Mouse (Mus musculus) forelimb bud, embryonic 11.5 days (tissue): Measurements from ENCODE around the gene Add3.

Experiments used
- DNase-seq: peaks from one replicate; pipeline ENCODE4 v3.0.0-alpha.2; 2012; ENCODE audit warnings: low read depth, low spot score

Gene Add3

DNA sequence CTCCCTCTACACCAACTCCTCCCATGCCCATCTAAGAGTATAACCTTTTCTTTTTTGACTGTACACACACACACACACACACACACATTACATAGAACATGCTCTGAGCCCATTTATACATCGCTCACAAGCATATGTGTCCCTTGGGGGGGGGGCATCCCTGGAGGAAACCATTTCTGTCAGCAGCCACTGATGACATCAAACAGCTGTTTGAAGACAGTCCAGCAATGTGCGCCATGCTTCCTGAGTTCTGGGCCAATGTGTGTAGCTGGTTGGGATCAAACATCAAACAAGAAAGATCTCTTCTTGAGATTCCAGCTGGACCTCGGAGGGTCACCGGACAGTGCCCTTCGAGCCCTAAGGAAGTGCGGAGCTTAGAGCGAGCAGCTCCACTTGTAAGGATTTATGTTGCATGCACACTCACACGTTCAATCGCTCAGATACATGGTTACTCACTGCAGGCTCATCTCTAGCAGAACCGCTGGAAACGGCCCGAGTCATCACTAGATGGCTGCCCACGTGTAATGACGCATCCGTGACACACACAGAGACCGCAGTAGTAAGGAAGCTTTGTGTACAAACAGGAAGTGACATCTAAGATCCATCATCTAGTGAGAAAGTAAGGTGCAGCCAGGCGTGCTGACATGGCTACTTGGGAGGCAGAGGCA, 132.9 kb downstream of the Add3 start:
- no peak for DNase-seq

DNA sequence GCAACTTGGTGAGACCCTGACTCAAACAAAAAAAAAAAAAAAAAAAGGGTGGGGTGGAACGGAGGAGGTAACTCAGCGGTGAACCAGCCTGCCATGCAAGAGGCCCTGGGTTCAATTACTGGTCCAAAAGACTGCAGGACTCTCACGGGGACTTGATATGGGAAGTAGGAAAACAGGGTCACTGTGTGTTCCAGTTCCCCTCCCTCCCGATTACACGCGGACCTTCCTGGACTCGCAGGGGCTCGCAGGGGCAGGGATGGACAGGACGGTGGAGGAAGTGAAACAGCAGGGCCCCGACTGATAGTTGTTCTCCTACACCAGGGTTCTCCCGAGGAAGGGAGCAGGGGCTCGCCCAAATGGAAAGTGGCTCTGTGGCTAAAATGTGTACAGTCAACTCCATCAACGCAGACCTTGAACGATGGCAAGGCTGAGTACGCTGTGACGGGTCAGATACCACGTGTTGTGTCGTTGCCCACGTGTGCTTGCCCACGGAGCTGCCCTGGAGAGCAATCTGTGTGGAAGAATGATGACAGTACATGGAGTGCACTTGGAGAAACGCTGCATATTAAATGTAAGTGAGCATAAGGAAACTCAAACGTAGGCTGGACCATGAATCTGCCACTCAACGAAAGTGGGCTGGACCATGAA, 133.7 kb downstream of the Add3 start:
- no peak for DNase-seq

DNA sequence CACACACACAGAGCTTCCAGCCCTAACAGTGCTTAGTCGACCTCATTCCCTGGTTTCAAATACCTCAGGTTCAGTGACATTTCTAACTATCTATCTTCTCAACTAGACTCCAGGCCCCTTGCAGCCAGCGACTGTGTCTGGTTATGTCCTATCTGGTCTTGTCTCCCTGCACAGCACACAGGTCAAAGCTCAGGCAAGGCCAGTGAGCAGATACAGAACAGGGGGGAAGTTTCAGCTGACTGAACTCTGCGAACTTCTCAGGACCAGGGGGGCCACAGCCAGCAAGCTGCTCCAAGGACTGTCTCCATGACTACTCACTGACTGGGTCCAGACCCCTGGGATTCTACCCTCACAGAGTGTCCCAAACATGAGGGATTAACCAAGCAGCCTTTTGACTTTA, 135.0 kb downstream of the Add3 start:
- DNase-seq = no peak

DNA sequence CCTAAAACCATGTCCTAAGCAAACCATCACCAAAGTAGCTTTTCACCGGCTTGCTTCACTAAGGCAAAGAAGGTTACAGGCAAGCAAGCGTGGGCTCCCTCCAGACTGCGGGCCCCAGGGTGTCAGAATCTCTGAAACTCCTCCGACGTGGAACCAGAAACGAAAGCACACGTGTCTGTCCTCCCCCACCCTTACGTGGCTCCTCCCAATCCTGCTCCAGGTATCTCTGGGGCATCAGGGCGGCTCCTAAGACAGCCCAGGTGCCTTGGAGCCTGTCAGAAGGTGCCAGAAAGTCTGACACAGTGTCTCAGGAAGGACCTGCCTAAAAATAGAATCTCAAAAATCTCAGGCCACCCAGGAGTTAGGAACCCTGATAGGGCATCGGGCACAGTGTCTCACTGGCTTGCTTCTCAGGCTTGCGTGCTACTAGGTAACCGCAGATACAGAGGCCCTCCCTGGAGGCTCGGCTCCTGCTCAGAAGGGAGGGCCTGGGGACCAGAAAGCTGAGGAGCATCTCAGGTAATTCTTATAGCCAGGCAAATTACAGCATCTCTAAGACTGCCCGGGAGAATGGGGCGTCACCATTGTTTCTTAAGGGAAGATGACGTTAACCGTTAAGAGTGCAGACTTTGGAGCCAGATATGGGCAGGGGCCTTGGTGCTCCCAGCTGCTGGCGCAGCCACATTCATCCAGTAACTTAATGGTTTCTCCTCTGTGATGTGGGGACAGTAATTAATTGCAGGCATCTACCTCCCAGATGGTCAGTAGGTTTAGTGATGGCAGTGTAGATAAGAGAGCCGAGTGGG, 136.9 kb downstream of the Add3 start:
- no peak for DNase-seq

DNA sequence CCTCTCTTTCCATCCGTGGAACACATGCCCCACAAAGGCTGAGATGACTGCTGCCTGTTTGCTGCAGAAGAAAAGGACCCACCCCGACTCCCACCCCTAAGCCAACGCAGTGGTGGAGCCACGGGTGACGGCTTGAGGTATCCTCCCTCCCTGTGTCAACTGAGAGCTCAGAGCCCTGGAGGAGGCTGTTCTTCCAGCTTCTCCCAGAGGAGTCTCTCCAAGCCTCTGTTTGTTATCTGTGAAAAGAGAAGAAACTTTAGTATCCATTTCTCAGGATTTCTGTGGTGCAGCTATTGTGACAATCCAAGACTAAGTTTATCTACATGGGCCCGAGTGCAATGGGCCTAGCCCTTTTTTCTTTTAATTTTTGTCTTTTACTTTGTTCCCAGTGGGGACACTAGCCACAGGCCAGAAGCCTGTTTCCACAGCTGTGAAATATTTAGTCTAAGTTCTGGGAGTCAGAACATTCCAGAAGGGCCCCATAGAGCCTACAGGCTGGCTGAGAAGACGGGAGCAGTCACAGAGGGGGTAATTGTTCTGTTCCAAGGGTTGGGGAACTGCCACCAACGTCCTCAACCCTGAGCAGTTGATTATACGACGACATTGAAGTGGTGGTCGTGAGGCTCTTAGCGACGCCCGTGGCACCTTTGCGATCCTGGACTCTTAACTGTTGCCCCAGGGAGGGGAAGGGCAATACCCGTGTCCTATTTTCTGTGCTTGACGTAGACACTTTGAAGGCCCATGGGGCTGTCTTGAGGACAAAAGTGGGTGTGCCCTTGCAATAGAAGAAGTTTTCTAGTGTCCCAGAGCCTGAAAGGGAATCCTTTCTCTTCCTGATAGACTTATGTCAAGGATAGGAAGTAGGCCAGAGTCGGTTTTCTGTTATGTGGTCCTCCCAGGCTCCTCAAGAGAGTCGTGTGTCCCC, 138.5 kb downstream of the Add3 start:
- DNase-seq = no peak

DNA sequence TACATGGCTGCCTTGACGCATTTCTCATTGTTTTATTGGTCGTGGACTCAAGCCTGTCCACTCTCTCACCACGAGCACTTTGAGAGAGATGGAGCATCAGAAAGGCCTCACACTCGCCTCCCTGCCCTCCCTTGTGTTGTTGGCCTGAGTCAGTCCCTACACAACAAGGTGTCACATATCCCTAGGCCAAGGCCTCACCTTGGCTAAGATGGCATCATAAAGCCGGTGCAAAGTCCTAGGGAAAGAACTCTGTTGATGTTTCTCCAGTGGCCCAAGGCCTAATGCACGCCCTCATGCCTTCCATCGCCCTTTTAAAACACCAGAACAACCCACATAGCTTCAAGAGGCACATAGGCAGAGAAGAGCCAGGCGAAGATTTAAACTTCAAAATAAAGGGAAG, 140.0 kb downstream of the Add3 start:
- DNase-seq = no peak

DNA sequence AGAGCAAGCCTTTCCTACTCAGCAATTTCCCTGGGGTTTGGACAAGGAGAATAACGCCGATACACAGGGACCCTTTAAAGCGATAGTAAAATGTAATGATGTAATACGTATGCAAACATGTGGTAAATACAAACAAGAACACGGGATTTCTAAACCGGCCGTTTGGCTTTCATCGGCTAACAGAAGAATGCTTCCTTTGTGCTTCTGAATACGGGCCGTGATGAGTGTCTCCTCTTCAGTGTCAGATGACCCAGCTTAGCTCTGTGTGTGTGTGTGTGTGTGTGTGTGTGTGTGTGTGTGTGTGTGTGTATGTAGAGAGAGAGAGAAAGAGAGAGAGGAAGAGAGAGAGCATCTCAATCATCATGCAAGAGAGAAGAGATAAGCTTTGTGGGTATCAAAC, 142.3 kb downstream of the Add3 start:
- DNase-seq = no peak

DNA sequence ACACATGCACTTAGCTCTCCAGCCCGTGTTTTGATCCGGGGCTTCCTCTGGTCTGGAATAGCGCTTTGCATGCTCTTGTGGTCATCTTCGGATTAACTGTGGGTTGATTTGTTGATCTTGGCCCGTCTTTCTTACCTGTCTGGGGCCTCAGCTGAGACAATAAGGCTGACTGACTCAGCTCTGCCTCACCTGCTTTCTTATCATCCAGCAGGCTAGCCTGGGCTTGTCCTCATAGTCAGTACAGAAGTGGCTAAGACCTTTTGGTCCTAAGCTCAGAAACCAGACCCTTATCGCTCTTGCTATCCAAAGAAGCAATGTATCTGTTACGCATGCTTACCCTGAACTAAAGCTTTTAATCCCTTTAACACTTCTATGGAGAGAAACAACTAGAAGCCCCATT, 143.5 kb downstream of the Add3 start:
- no peak for DNase-seq

DNA sequence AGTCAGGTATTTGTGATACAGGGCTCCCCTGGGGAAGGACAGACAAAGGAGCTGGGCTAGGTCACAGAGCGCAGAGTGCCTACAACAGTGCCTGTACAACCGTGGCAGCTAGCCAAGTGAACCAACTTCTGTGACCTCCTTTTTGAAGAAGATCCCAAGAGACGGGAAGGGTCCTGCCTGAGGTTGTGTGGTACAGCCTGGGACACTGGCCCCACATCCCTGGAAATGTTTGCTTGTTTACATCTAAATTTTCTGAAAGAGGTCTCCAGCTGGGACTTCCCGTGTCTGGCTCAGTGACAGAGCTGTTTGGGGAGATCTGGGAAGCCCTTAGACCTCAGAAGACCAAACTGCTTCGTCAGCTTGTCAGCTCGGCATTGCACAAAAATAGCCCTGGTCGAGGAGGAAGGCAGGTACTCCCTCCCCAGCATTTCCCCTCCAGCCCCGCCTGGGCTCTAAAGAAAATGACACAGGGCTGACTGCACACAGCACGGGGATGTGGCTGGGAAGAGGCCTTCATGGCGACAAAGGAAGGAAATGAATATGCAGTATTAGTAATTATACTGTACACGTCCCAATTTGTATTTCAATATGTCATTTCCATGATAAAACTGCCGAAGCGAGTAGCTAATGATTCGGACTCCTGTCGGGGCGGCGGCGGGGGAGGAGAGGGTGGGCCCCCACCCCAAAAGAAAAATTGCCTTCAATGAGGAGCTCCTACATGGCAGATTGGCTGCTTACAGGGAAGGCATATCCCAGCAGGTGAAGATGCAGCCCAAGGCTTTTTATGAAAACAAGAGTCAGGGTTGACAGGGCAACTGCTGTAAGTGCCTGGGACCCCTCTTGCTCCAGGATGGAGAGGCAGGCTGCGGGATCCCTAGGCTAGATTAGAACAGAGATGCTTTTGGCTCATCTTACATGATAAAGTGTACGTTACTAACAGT, 144.3 kb downstream of the Add3 start:
- no peak for DNase-seq

DNA sequence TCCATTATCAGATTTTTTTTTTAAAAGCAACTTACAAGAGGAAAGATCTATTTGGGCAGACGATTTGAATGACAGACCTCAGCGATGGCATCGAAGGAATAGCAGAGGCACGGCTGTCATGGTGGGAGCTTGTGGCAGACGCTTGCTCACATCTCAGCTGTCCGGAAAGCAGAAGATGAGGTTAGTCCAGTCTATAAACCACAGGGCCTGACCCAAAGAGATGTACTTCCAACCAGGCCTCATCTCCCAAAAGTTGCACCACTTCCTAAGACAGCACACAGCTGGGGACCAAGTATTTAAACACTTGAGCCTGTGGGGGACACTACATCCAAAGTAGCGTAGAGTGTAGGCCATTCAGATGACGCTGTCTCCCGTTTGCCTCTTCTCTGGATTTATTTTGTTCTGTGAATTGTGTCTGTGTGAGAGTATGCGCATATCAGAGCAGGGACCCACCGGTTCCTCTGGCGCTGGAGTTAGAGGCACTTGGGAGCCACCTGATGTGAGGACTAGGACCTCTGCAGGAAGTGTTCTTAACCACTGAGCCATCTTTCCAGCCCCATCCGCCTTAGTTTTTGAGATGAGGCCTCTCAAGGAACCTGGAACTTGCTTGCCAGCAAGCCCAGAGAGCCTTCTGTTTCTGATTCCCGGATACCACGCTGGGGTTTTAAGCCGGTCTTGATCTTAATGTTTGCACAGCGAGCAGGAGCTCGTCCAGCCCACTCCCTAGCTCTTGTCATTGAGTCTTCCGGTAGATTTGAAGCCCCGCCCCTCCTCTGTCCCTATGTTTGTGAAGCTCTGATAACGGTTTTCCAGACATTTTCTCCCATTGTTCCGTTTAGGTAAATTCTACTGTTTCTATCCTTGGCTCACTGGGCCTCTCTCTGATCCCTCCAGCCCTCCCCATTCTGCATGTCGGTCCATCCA, 156.3 kb downstream of the Add3 start:
- DNase-seq = no peak
